Mouse (Mus musculus) kidney, embryonic 14.5 days (tissue): Measurements from ENCODE around the gene Lrrc32. TPM values are rescaled to one million over a fixed set of nuclear protein-coding genes. Genes with fewer than 3 reads are reported as not detected.
A peak's percentile ranks its signal among the peaks of the same experiment; 100 is the strongest.

Experiments
- ATAC-seq: fragments of 200-750 bp; cut with Nextera tagmentation; 2 replicates; pipeline ENCODE4 v1.8.0; 2017; ENCODE audit warnings: moderate number of reproducible peaks, mild to moderate bottlenecking, moderate TSS enrichment, moderate library complexity; ENCODE audit not compliant: low FRiP score, low TSS enrichment
- H3K27ac ChIP-seq: fragments of 300-500 bp; sonication (generic); 2 replicates; pipeline ENCODE4 v1.5.1; 2014; ENCODE audit warnings: low read depth, mild to moderate bottlenecking, low read length, moderate library complexity, mixed read lengths
- H3K27me3 ChIP-seq: fragments of 300-500 bp; sonication (generic); 2 replicates; pipeline ENCODE4 v1.6.1; 2014; ENCODE audit warnings: mild to moderate bottlenecking, low read length; ENCODE audit not compliant: control insufficient read depth, insufficient read depth
- H3K36me3 ChIP-seq: fragments of 300-500 bp; sonication (generic); 2 replicates; pipeline ENCODE4 v1.6.1; 2014; ENCODE audit warnings: low read length, mixed read lengths; ENCODE audit not compliant: control insufficient read depth, insufficient read depth
- H3K4me1 ChIP-seq: fragments of 300-500 bp; sonication (generic); 2 replicates; pipeline ENCODE4 v1.6.1; 2014; ENCODE audit warnings: low read length, mixed read lengths; ENCODE audit not compliant: control insufficient read depth, insufficient read depth
- H3K4me2 ChIP-seq: fragments of 300-500 bp; sonication (generic); replicated peaks from 2 replicates; pipeline ENCODE4 v1.6.1; 2014; ENCODE audit warnings: low read depth, mild to moderate bottlenecking, low read length
- H3K4me3 ChIP-seq: fragments of 300-500 bp; sonication (generic); 2 replicates; pipeline ENCODE4 v1.5.1; 2014; ENCODE audit warnings: mild to moderate bottlenecking, low read length
- H3K9ac ChIP-seq: fragments of 300-500 bp; sonication (generic); 2 replicates; pipeline ENCODE4 v1.6.1; 2014; ENCODE audit warnings: low read depth, mild to moderate bottlenecking, low read length, moderate library complexity
- H3K9me3 ChIP-seq: fragments of 300-500 bp; sonication (generic); 2 replicates; pipeline ENCODE4 v1.6.1; 2016; ENCODE audit warnings: low read length; ENCODE audit not compliant: control insufficient read depth
- WGBS: fragments of 180-500 bp; shearing (Covaris S2); extraction: QIAGEN DNeasy Blood & Tissue Kit; methylation state at CpG from one replicate; pipeline ENCODE4 v1.1.7; 2014; 5-methylcytosine and 5-hydroxymethylcytosine counted together
- polyA plus RNA-seq: library from polyadenylated mRNA; unstranded; fragments of >200 nt; fragmentation: Nextera tagmentation; extraction: Ambion mirVana; gene quantifications from 2 replicates; pipeline ENCODE4 v1.2.1, GENCODE M21; 2014

The Lrrc32 gene
- polyA plus RNA-seq, 1 experiment from 2014 or later, result 13.7 TPM

- ATAC-seq, result no peak
- H3K4me1 ChIP-seq, result peaks cover 25% of the 10 kb centered on the region; the same call in 1 of the 2 replicates
- no peak overlapping the region for H3K4me3 ChIP-seq
- 90% methylated on average over 3 of the region's 3 CpGs for WGBS
- H3K27me3 ChIP-seq, result no peaks in the 10 kb centered on the region
- no peaks in the 10 kb centered on the region for H3K9me3 ChIP-seq
- no peak overlapping the region for H3K9ac ChIP-seq
- peaks cover 19% of the 10 kb centered on the region for H3K36me3 ChIP-seq
- H3K27ac ChIP-seq, result no peak overlapping the region; the same call in 1 of the 2 replicates
- H3K4me2 ChIP-seq, result no peak overlapping the region
These were observed 11.4 kb downstream of the Lrrc32 start for GRCm38 (mm10) chr7:98500470-98500869.

GRCm38 (mm10) chr7:98501078-98501477 is 12.0 kb downstream of the Lrrc32 start:
- ATAC-seq, result no peak
- Histone ChIP-seq H3K4me1 (peaks cover 25% of the 10 kb centered on the region; the same call in 1 of the 2 replicates), H3K9me3 (no peaks in the 10 kb centered on the region), H3K4me3 (no peak overlapping the region), H3K4me2 (no peak overlapping the region), H3K27me3 (no peaks in the 10 kb centered on the region), H3K9ac (no peak overlapping the region), H3K27ac (no peak overlapping the region), H3K36me3 (peaks cover 16% of the 10 kb centered on the region)
- 96% methylated on average over 7 of the region's 7 CpGs for WGBS

GRCm38 (mm10) chr7:98502921-98503320 is 13.8 kb downstream of the Lrrc32 start:
- H3K9ac ChIP-seq, result no peak overlapping the region
- H3K4me1 ChIP-seq, result peaks cover 25% of the 10 kb centered on the region; the same call in 1 of the 2 replicates
- ATAC-seq, result no peak
- H3K27me3 ChIP-seq, result no peaks in the 10 kb centered on the region
- peaks cover 16% of the 10 kb centered on the region for H3K36me3 ChIP-seq
- H3K27ac ChIP-seq, result peak overlapping the region; percentile 65
- no peaks in the 10 kb centered on the region for H3K9me3 ChIP-seq
- WGBS, result 25% methylated on average over 5 of the region's 5 CpGs
- H3K4me3 ChIP-seq, result no peak overlapping the region
- H3K4me2 ChIP-seq, result no peak overlapping the region

- Histone ChIP-seq H3K4me1 (peaks cover 25% of the 10 kb centered on the region; the same call in 1 of the 2 replicates), H3K4me2 (no peak overlapping the region), H3K4me3 (no peak overlapping the region), H3K27me3 (no peaks in the 10 kb centered on the region), H3K9ac (no peak overlapping the region), H3K9me3 (no peaks in the 10 kb centered on the region), H3K27ac (peak overlapping the region; percentile 65), H3K36me3 (peaks cover 12% of the 10 kb centered on the region)
- 63% methylated on average over 6 of the region's 6 CpGs for WGBS
- ATAC-seq, result peak; percentile 80
These were observed 15.0 kb downstream of the Lrrc32 start for GRCm38 (mm10) chr7:98503951-98504647.

DNA sequence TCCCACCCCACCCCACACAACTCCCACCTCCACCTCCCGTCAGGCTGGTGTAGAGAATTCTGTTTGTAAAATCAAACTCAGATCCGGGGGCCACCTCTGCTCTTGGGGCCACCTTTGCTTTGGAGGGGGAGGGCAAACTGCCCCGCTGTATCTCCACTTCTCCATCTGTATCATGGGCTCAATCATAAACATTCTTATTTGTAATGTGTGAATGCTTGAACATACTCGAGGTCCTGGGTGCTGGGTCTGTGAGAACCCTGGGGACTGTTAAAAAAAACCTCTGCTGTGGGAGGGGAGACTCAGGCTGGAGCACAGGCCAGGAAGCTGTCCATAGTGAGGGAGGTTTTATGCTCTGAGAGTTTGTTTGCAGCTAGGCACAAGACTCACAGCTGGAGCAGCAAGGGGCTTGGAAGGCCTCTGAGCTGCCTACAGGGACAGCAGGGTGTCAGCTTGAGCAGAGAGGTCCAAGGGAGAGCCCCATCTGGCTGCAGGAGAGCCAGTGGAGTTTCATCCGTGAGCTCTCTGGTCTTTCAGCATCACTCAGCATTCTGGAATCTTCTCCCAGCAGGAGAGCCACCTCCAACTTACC is 15.7 kb downstream of the Lrrc32 start:
- Histone ChIP-seq H3K27me3 (no peaks in the 10 kb centered on the region), H3K4me1 (peaks cover 25% of the 10 kb centered on the region; the same call in 1 of the 2 replicates), H3K4me3 (no peak overlapping the region), H3K36me3 (peaks cover 4% of the 10 kb centered on the region; the same call in 1 of the 2 replicates), H3K9me3 (no peaks in the 10 kb centered on the region), H3K9ac (no peak overlapping the region), H3K4me2 (no peak overlapping the region), H3K27ac (peak overlapping the region; percentile 65)
- 29% methylated on average over 5 of the region's 5 CpGs for WGBS
- peak; percentile 68 for ATAC-seq

DNA sequence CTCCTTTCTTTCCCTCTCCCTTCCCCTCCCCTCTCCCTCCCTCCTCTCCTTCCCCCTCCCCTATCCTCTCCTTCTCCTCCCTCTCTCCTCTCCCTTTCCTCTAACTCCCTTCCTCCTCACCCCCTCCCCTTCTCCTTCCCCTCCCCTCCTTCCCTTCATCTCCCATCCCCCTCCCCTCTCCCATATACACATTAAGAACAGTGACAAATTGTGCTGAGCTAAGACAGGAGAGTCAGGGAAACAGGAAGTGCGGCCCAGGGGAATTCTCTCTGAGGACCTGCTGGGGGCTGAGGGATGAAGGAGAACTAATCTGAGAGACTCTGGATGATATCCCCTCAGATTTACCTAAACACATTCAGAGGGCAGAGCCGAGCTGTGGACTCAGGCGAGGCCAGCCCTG is 16.6 kb downstream of the Lrrc32 start:
- H3K27ac ChIP-seq, result peak overlapping the region; percentile 65; the same call in 1 of the 2 replicates
- no peak overlapping the region for H3K9ac ChIP-seq
- H3K36me3 ChIP-seq, result no peaks in the 10 kb centered on the region
- no peaks in the 10 kb centered on the region for H3K27me3 ChIP-seq
- no peaks in the 10 kb centered on the region for H3K9me3 ChIP-seq
- no peak for ATAC-seq
- no peak overlapping the region for H3K4me3 ChIP-seq
- peaks cover 25% of the 10 kb centered on the region; the same call in 1 of the 2 replicates for H3K4me1 ChIP-seq
- WGBS, result 30% methylated on average over 3 of the region's 3 CpGs
- no peak overlapping the region for H3K4me2 ChIP-seq

DNA sequence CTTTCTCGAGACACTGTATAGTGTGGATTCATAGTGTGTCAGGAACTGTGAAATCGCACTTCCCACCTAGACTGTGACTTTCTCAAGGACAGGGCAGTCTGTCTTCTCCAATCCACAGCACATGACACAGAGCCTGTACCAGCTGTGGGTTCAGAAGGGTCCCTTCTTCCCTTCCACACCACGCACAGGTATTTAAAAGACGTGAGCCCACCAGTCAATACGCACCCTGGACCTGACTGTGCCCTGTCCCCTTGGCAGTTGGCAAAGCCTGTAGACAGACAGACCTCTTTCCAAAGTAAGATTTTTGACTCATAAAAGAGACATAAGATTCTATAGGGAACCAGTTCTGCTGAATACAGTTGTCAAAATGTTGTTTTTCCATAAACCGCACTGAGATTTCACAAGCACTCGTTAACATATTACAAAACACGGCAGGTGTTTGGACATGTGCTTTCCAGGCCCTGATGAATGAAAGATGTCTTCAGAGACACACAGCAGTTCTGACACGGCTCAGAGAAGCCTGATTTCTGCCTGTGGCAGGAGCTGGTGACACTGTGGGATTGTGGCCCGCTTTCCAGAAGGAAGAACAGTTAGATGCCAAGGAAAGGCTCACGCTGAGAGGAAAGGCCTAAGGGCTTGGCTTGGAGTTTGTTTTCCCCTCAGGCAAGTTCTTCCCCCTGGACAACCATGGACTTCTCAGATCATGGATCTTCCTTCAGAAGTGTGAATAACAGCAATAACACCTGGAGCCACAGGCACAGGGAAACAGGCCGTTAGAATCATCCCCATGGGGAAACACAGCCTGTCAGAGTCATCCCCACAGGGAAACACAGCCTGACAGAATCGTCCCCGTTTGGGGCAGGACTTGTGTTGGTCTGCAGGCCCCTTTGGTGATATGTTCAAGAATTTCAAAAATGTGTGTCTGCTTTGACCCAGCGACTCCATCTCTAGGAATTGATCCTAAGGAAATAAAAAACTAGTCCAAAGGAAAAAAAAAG is 22.2 kb downstream of the Lrrc32 start:
- no peaks in the 10 kb centered on the region for H3K4me1 ChIP-seq

DNA sequence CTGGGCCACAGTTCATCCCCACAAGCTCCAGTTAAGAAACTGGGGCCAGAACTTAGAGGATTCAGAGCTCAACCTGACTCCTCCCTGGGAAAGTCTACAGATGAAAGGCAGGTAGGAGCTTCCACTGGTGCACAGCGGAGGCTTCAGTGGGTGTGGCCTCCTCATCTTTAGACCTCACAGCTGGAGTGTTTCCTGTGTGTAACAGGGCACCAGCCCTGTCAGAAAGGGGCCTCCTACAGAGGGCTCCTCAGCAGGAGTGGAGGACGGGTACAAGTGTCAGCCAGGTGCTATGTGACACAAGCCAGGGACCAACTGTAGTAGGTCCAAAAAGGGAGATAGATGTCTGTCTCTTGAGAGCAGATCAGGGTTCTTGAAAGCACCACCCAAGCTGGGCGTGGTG is 24.2 kb downstream of the Lrrc32 start:
- Histone ChIP-seq H3K36me3 (no peaks in the 10 kb centered on the region), H3K9ac (no peak overlapping the region), H3K4me1 (no peaks in the 10 kb centered on the region), H3K27ac (no peak overlapping the region), H3K4me2 (no peak overlapping the region), H3K27me3 (no peaks in the 10 kb centered on the region), H3K9me3 (no peaks in the 10 kb centered on the region), H3K4me3 (no peak overlapping the region)
- no peak for ATAC-seq
- WGBS, result 63% methylated on average over 3 of the region's 3 CpGs

More for the DNA sequence above, 22.2 kb downstream of the Lrrc32 start:
- WGBS, result 70% methylated on average over 15 of the region's 15 CpGs
- no peaks in the 10 kb centered on the region for H3K36me3 ChIP-seq
- H3K9me3 ChIP-seq, result no peaks in the 10 kb centered on the region
- H3K27ac ChIP-seq, result no peak overlapping the region; the same call in 1 of the 2 replicates
- H3K4me3 ChIP-seq, result no peak overlapping the region
- no peak for ATAC-seq
- H3K4me2 ChIP-seq, result no peak overlapping the region
- no peak overlapping the region for H3K9ac ChIP-seq
- H3K27me3 ChIP-seq, result no peaks in the 10 kb centered on the region
